Mouse (Mus musculus): ENCODE data around the gene 2200002J24Rik.

DNA sequence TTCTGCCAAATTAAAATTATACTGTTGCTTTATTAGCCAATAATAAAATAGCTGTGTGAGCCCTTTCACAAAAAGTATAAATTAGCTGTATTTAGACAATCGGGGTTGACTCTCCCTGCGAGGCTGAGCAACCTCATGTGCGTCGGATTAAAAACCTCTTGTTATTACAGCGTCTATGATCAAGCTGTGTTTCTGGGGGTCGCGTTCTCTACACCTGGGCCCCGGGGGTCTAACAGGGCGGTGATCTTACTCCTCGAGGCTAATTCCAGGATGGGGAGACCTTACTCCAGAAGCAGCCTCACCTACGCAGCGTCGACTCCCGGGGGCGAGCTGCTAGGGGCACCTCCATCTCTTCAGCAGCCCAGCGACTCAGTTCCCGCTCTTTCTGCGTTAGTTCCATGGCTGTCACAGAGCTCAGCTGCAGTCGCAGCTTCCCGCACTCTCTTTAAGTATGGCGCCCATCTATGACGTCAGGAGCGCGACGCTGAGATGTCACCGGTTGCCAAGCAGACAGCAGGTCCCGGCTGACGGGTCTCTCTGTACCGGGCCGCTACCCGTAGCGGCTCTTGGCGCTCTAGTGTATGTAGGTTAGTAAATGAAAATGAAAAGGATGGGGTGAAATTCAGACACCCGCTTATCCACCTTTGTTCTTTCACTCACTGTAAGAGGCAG lies 34.1 kb upstream of the 2200002J24Rik start, which contains the start of gene Haus5:
- TF ChIP-seq CTCF (IDR thresholded peaks at IDR 0.05; ENCODE audit: low read depth) (no peak), EP300 (optimal IDR thresholded peaks at IDR 0.05) (no peak)
